Mouse (Mus musculus): ENCODE data around the gene H2-Eb2. TPM values are rescaled to one million over a fixed set of nuclear protein-coding genes. Genes with fewer than 3 reads are reported as not detected.
A peak's percentile ranks its signal among the peaks of the same experiment; 100 is the strongest.

The H2-Eb2 gene
- not detected for total RNA-seq (2021)
- long read RNA-seq, experiment 1 = 0 reads
- long read RNA-seq, experiment 2 = 0 reads

DNA sequence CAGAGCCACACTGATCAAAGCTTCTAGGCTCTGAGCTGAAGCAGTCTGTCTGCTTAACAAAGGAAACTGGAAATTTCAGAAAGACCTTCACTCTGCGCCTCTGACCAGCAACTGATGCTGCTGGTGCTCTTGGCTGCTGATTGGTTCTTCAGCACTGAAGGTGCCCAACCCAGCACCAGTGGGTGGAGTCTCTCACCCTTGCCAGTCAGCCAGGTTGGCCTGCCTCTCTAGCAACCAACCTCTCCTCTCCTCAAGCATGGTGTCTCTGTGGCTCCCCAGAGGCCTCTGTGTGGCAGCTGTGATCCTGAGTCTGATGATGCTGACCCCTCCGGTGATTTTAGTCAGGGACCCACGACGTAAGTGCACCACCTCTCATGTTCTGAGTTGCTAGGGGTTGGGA is at the start of gene H2-Eb2:
H2-Eb2 (plus strand) TSS at position 230 of the 400 bp plus-strand sequence.
- Histone ChIP-seq H3K27ac (no peak within 1 kb of the TSS), H3K4me3 (no peak within 1 kb of the TSS)
- no peak for TF ChIP-seq CTCF (IDR thresholded peaks at IDR 0.05)
- DNase-seq = no peak
- intact Hi-C loops (cut with DNase I) = no loop called here

DNA sequence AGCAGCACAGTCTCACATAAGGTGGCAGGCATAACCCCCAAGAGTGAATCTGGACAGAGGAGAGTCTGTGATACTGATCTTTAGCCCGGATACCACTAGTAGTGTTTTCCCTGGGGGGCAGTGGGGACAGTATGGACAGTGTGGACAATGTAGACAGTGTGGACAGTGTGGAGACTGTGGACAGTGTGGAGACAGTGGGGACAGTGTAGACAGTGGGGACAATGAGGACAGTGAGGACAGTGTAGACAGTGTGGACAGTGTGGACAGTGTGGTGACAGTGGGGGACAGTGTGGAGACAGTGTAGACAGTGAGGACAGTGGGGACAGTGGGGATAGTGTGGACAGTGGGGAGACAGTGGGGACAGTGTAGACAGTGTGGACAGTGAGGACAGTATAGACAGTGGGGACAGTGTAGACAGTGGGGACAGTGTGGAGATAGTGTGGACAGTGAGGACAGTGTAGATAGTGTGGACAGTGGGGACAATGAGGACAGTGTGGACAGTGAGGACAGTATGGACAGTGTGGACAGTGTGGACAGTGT is 44.9 kb upstream of the H2-Eb2 start:
- no peak for DNase-seq
- no peak for TF ChIP-seq CTCF (IDR thresholded peaks at IDR 0.05)
- Histone ChIP-seq H3K27ac (no peak overlapping the region), H3K4me3 (no peak overlapping the region)
- intact Hi-C loops (cut with DNase I) = no loop called here

DNA sequence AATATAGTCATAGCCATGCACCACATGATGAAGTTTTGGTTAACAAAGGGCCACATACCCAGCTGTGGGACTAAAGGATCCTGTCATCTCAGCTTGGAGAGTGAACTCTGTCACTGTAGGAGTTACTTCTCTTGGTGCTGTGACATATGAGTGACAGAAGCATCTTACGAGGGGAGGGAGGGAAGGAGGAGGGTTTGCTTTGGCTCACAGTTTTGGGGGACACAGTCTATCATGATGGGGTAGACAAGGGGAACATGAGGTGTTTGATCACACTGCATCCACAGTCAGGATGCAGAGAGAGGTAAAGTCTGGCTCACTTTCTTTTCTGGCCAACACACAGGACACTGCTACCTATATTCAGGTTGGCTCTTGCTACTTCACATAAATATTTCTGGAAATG is 43.6 kb upstream of the H2-Eb2 start:
- no peak for TF ChIP-seq CTCF (IDR thresholded peaks at IDR 0.05)
- no peak overlapping the region for H3K27ac ChIP-seq
- no peak overlapping the region for H3K4me3 ChIP-seq
- DNase-seq = no peak
- intact Hi-C loops (cut with DNase I) = no loop called here

DNA sequence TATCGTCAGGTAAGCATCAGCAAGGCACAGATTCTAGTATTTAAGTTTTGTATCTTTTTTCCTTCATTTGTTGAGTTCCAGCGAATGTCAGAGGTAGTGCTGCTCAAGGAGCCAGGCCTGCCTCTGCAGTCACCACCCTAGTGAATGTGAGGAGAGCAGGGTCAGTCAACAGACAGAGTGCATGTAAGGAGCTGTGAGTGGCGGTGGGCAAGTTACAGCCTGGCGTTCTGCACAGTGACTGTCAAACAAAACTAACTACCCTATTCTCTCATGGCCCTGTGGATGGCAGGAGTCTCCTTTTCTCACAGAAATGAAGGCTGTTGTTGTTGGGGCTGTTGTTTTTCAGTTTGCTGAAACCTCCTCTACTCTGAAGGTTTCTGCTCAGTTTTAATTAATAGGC is 40.1 kb upstream of the H2-Eb2 start:
- no peak overlapping the region for H3K27ac ChIP-seq
- DNase-seq = no peak
- no peak overlapping the region for H3K4me3 ChIP-seq
- TF ChIP-seq CTCF (IDR thresholded peaks at IDR 0.05) = no peak
- intact Hi-C loops (cut with DNase I) = no loop called here

DNA sequence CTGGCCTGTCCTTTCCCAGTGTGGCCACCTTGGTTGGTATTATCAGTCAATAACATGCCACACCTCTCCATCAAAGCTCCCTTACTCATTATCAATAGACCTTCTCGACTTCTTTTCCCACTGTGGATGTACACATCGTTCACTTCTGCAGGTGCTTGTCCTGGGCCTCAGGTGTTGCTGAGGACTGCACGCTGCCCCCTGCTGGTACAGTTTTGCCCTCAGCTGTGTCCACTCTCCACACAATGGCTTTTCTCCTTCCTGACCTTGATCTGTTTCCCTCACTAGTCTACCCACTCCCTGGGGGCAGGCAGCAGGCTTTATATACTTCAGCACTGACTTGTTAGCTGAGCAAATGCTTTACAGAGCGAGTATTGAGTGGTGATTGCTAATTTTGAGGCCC is 39.6 kb upstream of the H2-Eb2 start:
- intact Hi-C loops (cut with DNase I) = no loop called here
- Histone ChIP-seq H3K27ac (no peak overlapping the region), H3K4me3 (no peak overlapping the region)
- TF ChIP-seq CTCF (IDR thresholded peaks at IDR 0.05) = peak; percentile 51
- no peak for DNase-seq

DNA sequence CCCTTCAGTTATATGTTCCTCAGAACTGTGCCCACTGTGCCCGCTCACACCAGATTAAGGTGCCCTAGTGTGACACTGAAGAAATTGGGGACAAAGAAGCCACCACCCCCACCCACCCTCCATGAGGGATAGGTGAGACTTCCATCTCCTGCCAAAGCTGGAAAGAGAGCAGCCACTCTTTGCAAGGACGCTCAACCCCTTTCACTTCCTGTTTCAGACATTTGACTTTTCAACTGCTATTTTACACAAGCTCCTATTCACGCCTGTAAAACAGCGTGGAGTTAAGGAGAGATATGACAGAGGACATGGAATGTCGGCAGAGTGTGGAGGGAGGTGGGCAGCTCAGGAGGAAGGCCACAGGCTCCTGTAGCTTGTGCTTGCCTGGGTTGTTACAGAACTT is 39.0 kb upstream of the H2-Eb2 start:
- DNase-seq = no peak
- no peak overlapping the region for H3K27ac ChIP-seq
- no peak overlapping the region for H3K4me3 ChIP-seq
- intact Hi-C loops (cut with DNase I) = no loop called here
- no peak for TF ChIP-seq CTCF (IDR thresholded peaks at IDR 0.05)

DNA sequence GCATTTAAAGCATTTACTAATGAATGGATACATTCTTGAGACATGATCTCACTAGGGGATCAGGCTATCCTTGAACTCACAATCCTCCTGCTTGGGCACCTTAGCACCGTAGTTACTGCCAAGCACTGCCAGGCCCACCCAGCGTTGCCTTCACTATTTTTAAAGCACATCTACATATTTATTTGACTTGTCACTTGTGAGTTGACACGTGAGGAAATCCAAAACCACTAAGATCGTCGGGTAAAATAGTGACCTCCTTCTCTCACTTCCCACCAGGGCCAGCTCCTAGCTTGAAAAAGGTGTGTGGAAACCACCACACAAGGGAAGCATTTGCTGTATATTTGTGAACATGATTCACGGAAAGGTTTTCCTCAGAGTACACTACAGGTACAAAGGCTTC is 38.5 kb upstream of the H2-Eb2 start:
- no peak for TF ChIP-seq CTCF (IDR thresholded peaks at IDR 0.05)
- intact Hi-C loops (cut with DNase I) = no loop called here
- no peak for DNase-seq

DNA sequence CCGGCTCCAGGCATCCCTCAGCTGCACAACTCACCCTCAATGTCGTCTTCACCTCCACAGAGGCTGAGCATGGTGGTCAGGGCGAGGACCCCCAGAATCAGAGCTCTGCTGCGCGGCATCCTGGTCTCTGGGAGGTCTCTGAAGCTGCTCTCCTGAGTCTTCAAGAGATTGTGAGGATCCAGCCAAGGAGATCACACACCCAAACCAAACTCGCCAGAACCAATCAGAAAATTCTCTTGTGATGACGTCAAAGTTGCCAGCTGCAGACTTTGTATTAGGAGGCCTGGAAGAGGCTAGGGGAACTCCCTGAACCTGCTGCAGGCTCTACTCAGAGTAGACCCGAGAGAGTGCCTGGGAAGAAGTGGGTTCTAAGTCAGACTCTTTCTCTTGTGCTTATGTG is 37.8 kb upstream of the H2-Eb2 start, which contains the start of gene H2-Aa:
H2-Aa (minus strand) TSS at position 176 of the 400 bp plus-strand sequence.
- no peak for TF ChIP-seq CTCF (IDR thresholded peaks at IDR 0.05)
- Histone ChIP-seq H3K27ac (no peak within 1 kb of the TSS), H3K4me3 (no peak within 1 kb of the TSS; the same call in 1 of the 2 replicates)
- intact Hi-C loops (cut with DNase I) = no loop called here
- DNase-seq = peak; percentile 76

More for the DNA sequence above, 38.5 kb upstream of the H2-Eb2 start:
- Histone ChIP-seq H3K4me3 (no peak overlapping the region; the same call in 1 of the 2 replicates), H3K27ac (no peak overlapping the region)

DNA sequence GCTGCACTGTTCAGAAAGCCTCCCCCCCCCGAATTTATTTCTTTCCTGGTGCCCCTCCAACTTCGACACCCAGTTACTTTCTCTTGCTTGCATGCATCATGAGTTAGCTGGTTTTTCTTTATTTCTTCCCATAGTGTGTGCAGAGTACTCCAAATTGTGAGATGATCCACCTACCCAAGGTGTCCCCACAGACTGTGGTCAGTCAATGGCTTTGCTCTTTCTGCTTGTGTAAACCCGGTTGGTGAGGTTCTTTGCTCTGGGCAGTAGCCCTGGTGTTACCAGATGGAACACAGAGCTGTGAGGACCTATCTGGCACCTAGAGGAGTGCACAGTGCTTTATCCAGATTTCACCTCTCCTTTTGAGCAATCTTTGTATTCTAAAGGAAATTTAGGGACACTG is 37.3 kb upstream of the H2-Eb2 start:
- TF ChIP-seq CTCF (IDR thresholded peaks at IDR 0.05) = no peak
- Histone ChIP-seq H3K27ac (no peak overlapping the region), H3K4me3 (no peak overlapping the region)
- no peak for DNase-seq
- intact Hi-C loops (cut with DNase I) = no loop called here

DNA sequence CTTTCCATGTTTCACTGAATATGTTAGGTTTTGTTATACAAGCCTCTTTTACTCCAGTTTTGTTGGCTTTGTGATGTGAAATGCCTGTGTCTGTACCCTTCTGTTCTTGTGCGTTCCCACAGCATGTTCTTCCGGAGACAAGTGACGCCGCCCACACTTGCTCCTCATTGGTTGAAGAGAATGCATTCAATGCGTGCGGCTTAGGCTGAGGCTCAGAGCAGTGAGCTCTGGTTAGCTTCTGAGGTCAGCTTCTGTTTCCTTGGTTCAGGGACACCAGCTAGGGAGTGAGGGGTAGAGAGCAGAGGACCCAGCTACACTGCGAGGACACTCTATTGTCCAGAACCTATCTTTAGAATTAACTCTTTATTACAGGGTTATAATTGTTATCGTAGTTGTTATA is 33.9 kb upstream of the H2-Eb2 start:
- intact Hi-C loops (cut with DNase I) = no loop called here
- TF ChIP-seq CTCF (IDR thresholded peaks at IDR 0.05) = no peak

DNA sequence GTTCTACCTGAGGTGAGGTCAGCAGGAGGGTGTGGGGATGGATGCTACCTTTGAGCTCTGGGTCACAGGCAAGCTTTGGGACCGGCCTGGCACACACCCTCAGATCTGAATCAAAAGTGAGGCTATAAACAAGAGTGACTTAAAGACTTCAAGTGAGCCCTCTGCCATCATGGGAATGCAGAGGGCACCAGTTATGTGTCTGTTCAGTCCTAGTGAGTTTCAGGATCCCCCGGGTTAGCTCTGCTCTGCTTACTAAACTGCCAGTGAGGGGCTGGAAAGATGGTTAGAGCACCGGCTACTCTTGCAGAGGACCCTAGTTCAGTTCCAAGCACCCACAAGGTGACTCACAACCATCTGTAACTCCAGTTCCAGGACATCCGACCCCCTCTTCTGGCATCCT is 32.9 kb upstream of the H2-Eb2 start:
- Histone ChIP-seq H3K4me3 (no peak overlapping the region), H3K27ac (no peak overlapping the region)
- no peak for DNase-seq
- intact Hi-C loops (cut with DNase I) = no loop called here
- no peak for TF ChIP-seq CTCF (IDR thresholded peaks at IDR 0.05)

More for the DNA sequence above, 33.9 kb upstream of the H2-Eb2 start:
- Histone ChIP-seq H3K27ac (no peak overlapping the region), H3K4me3 (no peak overlapping the region)
- DNase-seq = peak; percentile 68

DNA sequence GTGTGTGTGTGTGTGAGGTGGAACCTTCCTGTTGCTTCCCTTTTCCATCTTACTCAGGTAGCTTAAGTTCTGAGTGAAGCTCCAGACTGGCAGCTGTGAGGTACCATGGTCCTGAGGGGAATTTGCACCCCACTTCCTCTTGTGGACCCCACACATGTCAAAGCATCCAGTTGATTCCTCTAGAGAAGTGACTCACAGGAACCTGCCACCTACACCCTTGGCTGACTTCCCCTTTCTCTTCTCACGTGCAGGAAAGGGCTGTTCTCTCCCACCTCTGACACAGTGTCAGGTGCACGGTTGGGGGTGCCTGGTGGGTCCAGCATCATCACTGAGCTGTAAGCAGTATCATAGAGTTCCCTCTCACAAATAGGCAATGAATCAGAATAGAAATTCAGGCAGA is 31.9 kb upstream of the H2-Eb2 start:
- no peak for DNase-seq
- no peak overlapping the region for H3K4me3 ChIP-seq
- intact Hi-C loops (cut with DNase I) = no loop called here
- no peak overlapping the region for H3K27ac ChIP-seq
- no peak for TF ChIP-seq CTCF (IDR thresholded peaks at IDR 0.05)

DNA sequence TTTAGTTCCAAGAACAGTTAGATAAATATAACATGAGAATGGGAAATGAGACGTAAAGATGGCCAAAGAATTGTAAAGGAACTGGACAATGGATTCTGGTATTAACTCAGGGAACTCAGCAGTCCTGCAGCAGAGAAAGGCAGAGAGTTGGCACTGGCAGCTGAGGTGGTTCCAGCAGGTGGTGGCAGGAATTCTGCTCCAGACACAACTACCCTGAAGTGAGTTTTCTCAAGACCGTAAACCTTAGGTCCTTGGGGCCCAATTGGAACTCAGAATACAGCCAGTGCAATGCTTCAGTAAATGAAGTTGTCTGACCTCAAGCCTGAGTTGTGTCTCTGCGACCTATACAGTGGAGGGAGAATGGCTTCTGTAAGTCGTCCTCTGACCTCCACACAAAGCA is 31.2 kb upstream of the H2-Eb2 start:
- intact Hi-C loops (cut with DNase I) = no loop called here
- no peak overlapping the region for H3K27ac ChIP-seq
- no peak for TF ChIP-seq CTCF (IDR thresholded peaks at IDR 0.05)
- H3K4me3 ChIP-seq = no peak overlapping the region
- no peak for DNase-seq

DNA sequence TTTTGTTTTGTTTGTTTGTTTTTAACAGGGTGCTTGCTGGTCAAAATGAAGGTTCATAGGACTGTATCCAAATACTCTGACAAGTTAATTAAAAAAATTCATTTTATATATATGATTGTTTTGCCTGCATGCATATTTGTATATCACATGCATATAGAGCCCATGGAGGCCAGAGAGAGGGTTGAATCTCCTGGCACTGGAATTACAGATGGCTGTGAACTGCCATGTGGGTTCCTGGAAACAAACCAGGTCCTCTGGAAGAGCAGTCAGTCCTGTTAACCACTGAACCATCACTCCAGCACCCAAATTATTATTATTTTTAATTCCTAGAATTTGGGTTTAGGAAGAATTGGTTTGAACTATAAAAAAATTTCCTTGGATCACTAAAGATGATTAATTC is 30.2 kb upstream of the H2-Eb2 start:
- intact Hi-C loops (cut with DNase I) = no loop called here
- no peak for DNase-seq
- no peak for TF ChIP-seq CTCF (IDR thresholded peaks at IDR 0.05)
- Histone ChIP-seq H3K4me3 (no peak overlapping the region), H3K27ac (no peak overlapping the region)
